Comparison of ENCODE assay signal across 8 mouse cellular contexts in genomic region chr11:110398553-110399239, GRCm38 (mm10). TPM values are rescaled to one million over a fixed set of nuclear protein-coding genes. Genes with fewer than 3 reads are reported as not detected.
DNase-seq lines count a peak whose midpoint lies in the region.

Gene Map2k6 (plus strand): TSS chr11:110399122.

- intact Hi-C loops in gastrocnemius, postnatal 14 days (cut with DNase I; ENCODE audit: low total_unique reads), result no loop called here

- H3K9me3 ChIP-seq in megakaryocyte, embryonic 14.5 days, result 0 out of 2 replicates have a peak, but pooled peaks cover 4% of the 10 kb centered on the region

- H3K4me1 ChIP-seq in megakaryocyte, embryonic 14.5 days, result peaks cover 22% of the 10 kb centered on the region

- H3K4me3 ChIP-seq in megakaryocyte, embryonic 14.5 days (replicated peaks), result peak within 1 kb of the TSS; percentile 93

- H3K27me3 ChIP-seq in megakaryocyte, embryonic 14.5 days (replicated peaks), result peaks cover 7% of the 10 kb centered on the region

- H3K36me3 ChIP-seq in megakaryocyte, embryonic 14.5 days (replicated peaks; ENCODE audit: low read length), result no peaks in the 10 kb centered on the region

- peak; percentile 88 for DNase-seq in adrenal gland, adult 2 months
- peak; percentile 94 for DNase-seq in embryo, embryonic 11 days
- peak; percentile 83 for DNase-seq in gastrocnemius, postnatal 14 days
- DNase-seq in induced T-regulatory cell, adult 2 months (ENCODE audit: low read depth), result peak; percentile 90
- peak; percentile 76 to 91 for DNase-seq in left cerebral cortex, adult 9 months (ENCODE audit: low spot score in 2 of 2)
- DNase-seq in right cerebral cortex, adult 2 months (ENCODE audit: low spot score in 2 of 2), result peak; percentile 89 to 95
- peak; percentile 64 for DNase-seq in urinary bladder, postnatal 25 days (ENCODE audit: low spot score)

RNA-seq across cellular contexts. Expression of gene Map2k6, which starts in this region (rescaled TPM):
- 1 to 10 TPM; 4.0 to 4.4 TPM for total RNA-seq in adrenal gland, adult 2 months (2021)
- 0.42 and 0.45 TPM in 2 replicates for polyA plus RNA-seq in adrenal gland, adult 2 months (2012; rRNA removed)
- total RNA-seq in gastrocnemius, postnatal 14 days (2021), result 10 to 100 TPM; 24.0 to 30.4 TPM
- 0.36 TPM in 1 of 2 replicates, not detected in the other for polyA plus RNA-seq in megakaryocyte, embryonic 14.5 days (2012; ENCODE audit: insufficient read depth, low replicate concordance)

Comparison
In these comparisons a context has a peak if more than half of its experiments do, and no peak if none do; other contexts are left out.
1. Peak in every context shown above with its lines: DNase-seq and H3K4me3 ChIP-seq.
2. RNA of gene Map2k6 (total RNA-seq): 24.0 to 30.4 TPM in gastrocnemius, postnatal 14 days; 4.0 to 4.4 TPM in adrenal gland, adult 2 months; every median in the first group is over 4 times any median in the second.